Mouse (Mus musculus): ENCODE data around the gene Commd2.

- TF ChIP-seq CTCF (conservative IDR thresholded peaks at IDR 0.05 in 1 of 2, IDR thresholded peaks at IDR 0.05 in 1 of 2; ENCODE audit: low read depth in 2 of 2, low read length in 2 of 2) (no peak), EP300 (IDR thresholded peaks at IDR 0.05; ENCODE audit: low read length) (no peak)
Observed at GRCm38 (mm10) chr3:57658608-57659007, 7.1 kb upstream of the Commd2 start.
